ENCODE assay signal across 18 mouse cellular contexts in the genomic region with DNA sequence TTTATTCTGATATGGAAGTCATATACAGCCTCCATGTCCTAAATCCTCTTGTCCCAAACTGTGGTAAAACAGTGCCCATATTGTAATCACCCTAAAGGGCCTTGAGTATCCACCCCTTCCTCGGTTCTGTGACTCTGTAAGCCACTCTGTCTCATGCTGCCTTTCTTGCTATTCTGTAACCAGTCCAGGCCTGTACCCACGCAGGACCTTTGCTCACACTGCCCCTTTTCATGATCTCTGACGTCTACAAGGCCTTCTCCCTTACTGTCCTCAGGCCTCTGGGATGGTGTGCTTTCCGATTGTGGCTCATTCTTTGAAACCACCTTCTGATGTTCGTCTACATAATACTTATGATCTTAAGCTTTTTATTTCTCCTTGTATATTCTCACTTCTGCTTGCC. TPM values are rescaled to one million over a fixed set of nuclear protein-coding genes. Genes with fewer than 3 reads are reported as not detected.
DNase-seq lines count a peak whose midpoint lies in the region; ATAC-seq lines count a peak whose summit lies in the region.
"Had no signal": no experiment of that assay in that cellular context is flagged by ENCODE, and none has a peak within 500 bp of the region (broad histone marks: within the 10 kb centered on the region; RNA-seq: fewer than 3 reads in every experiment).

No protein-coding gene starts in this region.

- no peak for DNase-seq in hindbrain, embryonic 14.5 days (ENCODE audit: low spot score)
- no peak for DNase-seq in liver, embryonic 13.5 days
- no peak for DNase-seq in liver, embryonic 11.5 days (ENCODE audit: low spot score)
- DNase-seq in 3T3-L1 (ENCODE audit: low read depth, low spot score) = peak; percentile 3
- peak; percentile 10 for DNase-seq in fat pad, adult 2 months (ENCODE audit: extremely low read depth, low read depth, low spot score)
- DNase-seq in right cerebral cortex, adult 18-20 months = no peak
- DNase-seq in right cerebral cortex, postnatal 4 days = no peak
- DNase-seq: adrenal gland, postnatal 36 days; cerebellum, postnatal 36 days; gastrocnemius, postnatal 10 days; heart, postnatal 36 days; thymus, postnatal 36 days had no signal

- no peaks in the 10 kb centered on the region for H3K36me3 ChIP-seq in hindbrain, embryonic 15.5 days
- H3K36me3 ChIP-seq in hindbrain, embryonic 14.5 days (replicated peaks; ENCODE audit: control insufficient read depth, insufficient read depth) = no peaks in the 10 kb centered on the region
- 0 out of 2 replicates have a peak, but pooled peaks cover 4% of the 10 kb centered on the region for H3K36me3 ChIP-seq in liver, embryonic 13.5 days
- H3K36me3 ChIP-seq in liver, embryonic 11.5 days (ENCODE audit: control insufficient read depth, insufficient read depth, low read length) = no peaks in the 10 kb centered on the region
- H3K36me3 ChIP-seq: embryonic facial prominence, embryonic 12.5 days had no signal

- 83% methylated on average over 5 of the region's 5 CpGs for WGBS in hindbrain, embryonic 15.5 days
- 77% methylated on average over 5 of the region's 5 CpGs for WGBS in hindbrain, embryonic 14.5 days
- WGBS in liver, embryonic 13.5 days (ENCODE audit: insufficient replicate concordance) = 75% methylated on average over 5 of the region's 5 CpGs
- WGBS in liver, embryonic 11.5 days = 85% methylated on average over 5 of the region's 5 CpGs

- H3K4me2 ChIP-seq in hindbrain, embryonic 15.5 days = no peak overlapping the region
- H3K4me2 ChIP-seq in hindbrain, embryonic 14.5 days (replicated peaks) = no peak overlapping the region
- H3K4me2 ChIP-seq in liver, embryonic 13.5 days = peak overlapping the region; percentile 68; the same call in 1 of the 2 replicates
- no peak overlapping the region for H3K4me2 ChIP-seq in liver, embryonic 11.5 days

- no peaks in the 10 kb centered on the region for H3K9me3 ChIP-seq in hindbrain, embryonic 15.5 days
- no peaks in the 10 kb centered on the region for H3K9me3 ChIP-seq in hindbrain, embryonic 14.5 days (ENCODE audit: control insufficient read depth, low read length)
- H3K9me3 ChIP-seq in liver, embryonic 13.5 days (replicated peaks) = no peaks in the 10 kb centered on the region
- H3K9me3 ChIP-seq in liver, embryonic 11.5 days (ENCODE audit: control insufficient read depth, low read length) = no peaks in the 10 kb centered on the region
- H3K9me3 ChIP-seq: embryonic facial prominence, embryonic 12.5 days; forebrain, embryonic 15.5 days; midbrain, embryonic 10.5 days had no signal

- 0 out of 2 replicates have a peak overlapping the region, but pooled peaks have one; percentile 80 for H3K4me3 ChIP-seq in hindbrain, embryonic 15.5 days
- H3K4me3 ChIP-seq in hindbrain, embryonic 14.5 days (replicated peaks; ENCODE audit: low read length) = no peak overlapping the region
- no peak overlapping the region for H3K4me3 ChIP-seq in liver, embryonic 13.5 days (replicated peaks)
- H3K4me3 ChIP-seq in liver, embryonic 11.5 days (ENCODE audit: low read depth, low read length) = no peak overlapping the region

- no peak for ATAC-seq in hindbrain, embryonic 15.5 days (ENCODE audit: low FRiP score, low read depth)
- ATAC-seq in hindbrain, embryonic 14.5 days (ENCODE audit: low FRiP score) = no peak
- ATAC-seq in liver, embryonic 13.5 days (ENCODE audit: low read depth) = no peak
- no peak for ATAC-seq in liver, embryonic 11.5 days (replicated peaks; ENCODE audit: low FRiP score)
- ATAC-seq: CD4-positive, CD25-positive, alpha-beta regulatory T cell, adult 4 months; forebrain, embryonic 15.5 days had no signal

- H3K9ac ChIP-seq in hindbrain, embryonic 15.5 days = no peak overlapping the region
- no peak overlapping the region for H3K9ac ChIP-seq in hindbrain, embryonic 14.5 days
- H3K9ac ChIP-seq in liver, embryonic 13.5 days = no peak overlapping the region
- H3K9ac ChIP-seq in liver, embryonic 11.5 days (ENCODE audit: low read depth, low read length) = no peak overlapping the region
- H3K9ac ChIP-seq: embryonic facial prominence, embryonic 12.5 days; forebrain, embryonic 15.5 days had no signal

- no peak overlapping the region for H3K27ac ChIP-seq in hindbrain, embryonic 15.5 days (replicated peaks)
- H3K27ac ChIP-seq in hindbrain, embryonic 14.5 days = no peak overlapping the region
- no peak overlapping the region for H3K27ac ChIP-seq in liver, embryonic 13.5 days
- no peak overlapping the region for H3K27ac ChIP-seq in liver, embryonic 11.5 days (ENCODE audit: low read depth, low read length)
- H3K27ac ChIP-seq: embryonic facial prominence, embryonic 12.5 days; forebrain, embryonic 15.5 days; left cerebral cortex, adult 2 months; midbrain, embryonic 10.5 days had no signal

- H3K27me3 ChIP-seq in hindbrain, embryonic 15.5 days = no peaks in the 10 kb centered on the region
- no peaks in the 10 kb centered on the region for H3K27me3 ChIP-seq in hindbrain, embryonic 14.5 days (ENCODE audit: control insufficient read depth, insufficient read depth, low read length)
- H3K27me3 ChIP-seq in liver, embryonic 13.5 days = no peaks in the 10 kb centered on the region
- no peaks in the 10 kb centered on the region for H3K27me3 ChIP-seq in liver, embryonic 11.5 days (replicated peaks; ENCODE audit: control insufficient read depth, insufficient read depth, low read length)
- H3K27me3 ChIP-seq: embryonic facial prominence, embryonic 12.5 days; forebrain, embryonic 15.5 days had no signal

- peaks cover 10% of the 10 kb centered on the region for H3K4me1 ChIP-seq in hindbrain, embryonic 15.5 days (replicated peaks)
- H3K4me1 ChIP-seq in hindbrain, embryonic 14.5 days (replicated peaks; ENCODE audit: control insufficient read depth, insufficient read depth, low read length) = peaks cover 9% of the 10 kb centered on the region
- peaks cover 10% of the 10 kb centered on the region for H3K4me1 ChIP-seq in liver, embryonic 13.5 days (replicated peaks)
- H3K4me1 ChIP-seq in liver, embryonic 11.5 days (replicated peaks; ENCODE audit: control insufficient read depth, insufficient read depth, low read length) = peaks cover 4% of the 10 kb centered on the region; the same call in 1 of the 2 replicates

RNA-seq across cellular contexts. Expression of gene Vps41, which starts 1.4 kb away (rescaled TPM):
- 112 and 116 TPM in 2 replicates for polyA plus RNA-seq in hindbrain, embryonic 15.5 days (2015; fragmentation: Nextera tagmentation; extraction: Ambion mirVana)
- polyA plus RNA-seq in hindbrain, embryonic 14.5 days (2014; fragmentation: Nextera tagmentation; extraction: Ambion mirVana) = 130 and 139 TPM in 2 replicates
- 21.5 and 27.9 TPM in 2 replicates for polyA plus RNA-seq in liver, embryonic 13.5 days (2015; fragmentation: Nextera tagmentation; extraction: Ambion mirVana)
- 50.0 and 56.2 TPM in 2 replicates for polyA plus RNA-seq in liver, embryonic 11.5 days (2014; fragmentation: Nextera tagmentation; extraction: Ambion mirVana)

Comparison
In these comparisons a context has a peak if more than half of its experiments do, and no peak if none do; other contexts are left out.
1. DNase-seq: peak in 3T3-L1 (single experiment) and fat pad, adult 2 months (single experiment); none in hindbrain, embryonic 14.5 days (single experiment), liver, embryonic 13.5 days (single experiment), liver, embryonic 11.5 days (single experiment), right cerebral cortex, adult 18-20 months (single experiment) and right cerebral cortex, postnatal 4 days (single experiment).